Mouse (Mus musculus) olfactory bulb, adult 2 months (tissue): Measurements from ENCODE around the gene Lsmem1.

Experiments used
- CTCF ChIP-seq: fragments of 200-500 bp; IDR thresholded peaks from 2 replicates; pipeline ENCODE4 v1.5.1; 2012; ENCODE audit warnings: low read depth, mild to moderate bottlenecking, low read length, moderate library complexity; ENCODE audit not compliant: insufficient read depth
- POLR2A ChIP-seq: fragments of 200-500 bp; IDR thresholded peaks from 2 replicates; pipeline ENCODE4 v1.6.1; 2012; ENCODE audit warnings: mild to moderate bottlenecking, low read depth, low read length, moderate library complexity; ENCODE audit not compliant: insufficient read depth

GRCm38 (mm10) chr12:40176158-40176557, 23.1 kb downstream of the Lsmem1 start:
- TF ChIP-seq CTCF (no peak), POLR2A (no peak)
